In the genomic region with DNA sequence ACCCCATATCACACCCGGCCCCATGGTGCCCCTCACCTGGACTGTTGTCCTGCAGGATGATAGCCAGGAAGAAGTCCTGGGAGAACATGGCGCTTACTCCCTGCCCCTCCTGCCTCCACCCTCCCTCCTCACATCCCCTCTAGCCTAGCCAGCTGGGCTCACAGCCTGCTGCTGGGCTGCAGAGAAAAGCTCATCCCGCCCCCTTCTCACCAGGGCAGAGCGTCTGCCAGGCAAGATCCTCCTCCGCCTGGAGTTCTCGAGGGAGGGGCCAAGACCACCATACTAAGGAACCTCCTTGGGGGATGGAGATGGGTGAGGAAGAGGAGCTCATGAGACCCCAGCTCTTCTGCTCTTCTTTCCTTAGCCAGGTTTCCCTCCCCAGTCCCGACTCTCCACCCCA, we compare ENCODE assay signal across 8 mouse cellular contexts. TPM values are rescaled to one million over a fixed set of nuclear protein-coding genes. Genes with fewer than 3 reads are reported as not detected.
DNase-seq lines count a peak whose midpoint lies in the region; ATAC-seq lines count a peak whose summit lies in the region.

No protein-coding gene starts in this region.

- no peak for DNase-seq in heart, postnatal 10 days
- DNase-seq in cerebellum, postnatal 4 days (ENCODE audit: low spot score in 2 of 2): peak; percentile 43 to 67
- peak; percentile 62 for DNase-seq in retina, embryonic 14.5 days (ENCODE audit: low spot score)
- DNase-seq in spleen, adult 18-20 months: no peak
- DNase-seq in spleen, postnatal 10 days (ENCODE audit: low spot score in 2 of 2): no peak

- 24% methylated on average over 7 of the region's 7 CpGs for WGBS in heart, embryonic 11.5 days (ENCODE audit: insufficient replicate concordance)
- WGBS in intestine, embryonic 15.5 days: 30% methylated on average over 7 of the region's 7 CpGs

- no peak overlapping the region for H3K4me2 ChIP-seq in heart, embryonic 11.5 days
- no peak overlapping the region for H3K4me2 ChIP-seq in intestine, embryonic 15.5 days (replicated peaks)

- H3K27me3 ChIP-seq in heart, embryonic 11.5 days (ENCODE audit: control insufficient read depth, insufficient read depth, low read length): no peaks in the 10 kb centered on the region
- H3K27me3 ChIP-seq in intestine, embryonic 15.5 days (replicated peaks): no peaks in the 10 kb centered on the region

- intact Hi-C loops in heart, postnatal 10 days (cut with DNase I): no loop called here

- no peaks in the 10 kb centered on the region for H3K9me3 ChIP-seq in heart, embryonic 11.5 days (replicated peaks; ENCODE audit: control insufficient read depth, low read length)
- no peaks in the 10 kb centered on the region for H3K9me3 ChIP-seq in intestine, embryonic 15.5 days

- H3K4me1 ChIP-seq in heart, embryonic 11.5 days (ENCODE audit: control insufficient read depth, insufficient read depth, low read length): peaks cover 28% of the 10 kb centered on the region
- peaks cover 7% of the 10 kb centered on the region for H3K4me1 ChIP-seq in intestine, embryonic 15.5 days (replicated peaks)

- no peak overlapping the region; the same call in 1 of the 2 replicates for H3K9ac ChIP-seq in heart, embryonic 11.5 days (ENCODE audit: low read depth, low read length)
- no peak overlapping the region for H3K9ac ChIP-seq in intestine, embryonic 15.5 days

- no peak overlapping the region for H3K4me3 ChIP-seq in heart, embryonic 11.5 days (ENCODE audit: low read depth, low read length)
- H3K4me3 ChIP-seq in intestine, embryonic 15.5 days (replicated peaks): no peak overlapping the region

- 0 out of 2 replicates have a peak, but pooled peaks have one; percentile 4 for ATAC-seq in heart, embryonic 11.5 days (replicated peaks; ENCODE audit: insufficient number of reproducible peaks, low FRiP score, low TSS enrichment)
- peak; percentile 51 for ATAC-seq in intestine, embryonic 15.5 days
- no peak for ATAC-seq in inflammation-experienced regulatory T-cells, adult 6 months

- peaks cover 9% of the 10 kb centered on the region for H3K36me3 ChIP-seq in heart, embryonic 11.5 days (ENCODE audit: control insufficient read depth, insufficient read depth, low read length)
- H3K36me3 ChIP-seq in intestine, embryonic 15.5 days: peaks cover 7% of the 10 kb centered on the region; the same call in 1 of the 2 replicates

- H3K27ac ChIP-seq in heart, embryonic 11.5 days (ENCODE audit: low read depth, low read length): no peak overlapping the region
- no peak overlapping the region for H3K27ac ChIP-seq in intestine, embryonic 15.5 days

RNA-seq across cellular contexts. Expression of gene Apbb1, which starts 12.9 kb away (rescaled TPM):
- 43.5 and 49.7 TPM in 2 replicates for polyA plus RNA-seq in heart, embryonic 11.5 days (2014; fragmentation: Nextera tagmentation; extraction: Ambion mirVana)
- 10 to 100 TPM; 67.0 to 76.3 TPM for total RNA-seq in heart, postnatal 10 days (2021)
- 36.6 and 37.8 TPM in 2 replicates for polyA plus RNA-seq in intestine, embryonic 15.5 days (2015; fragmentation: Nextera tagmentation; extraction: Ambion mirVana)
- polyA plus RNA-seq in inflammation-experienced regulatory T-cells, adult 6 months (2017; shearing (Covaris generic)): 10 to 100 TPM in 1 of 3 experiments, 1 to 10 TPM in 2; 2.9 to 10.5 (median 3.8) TPM

RNA-seq across cellular contexts. Expression of gene Smpd1, which starts 14.4 kb away (rescaled TPM):
- 53.8 and 62.2 TPM in 2 replicates for polyA plus RNA-seq in heart, embryonic 11.5 days (2014; fragmentation: Nextera tagmentation; extraction: Ambion mirVana)
- total RNA-seq in heart, postnatal 10 days (2021): 100 to 1,000 TPM; 120 to 137 TPM
- 29.0 and 29.4 TPM in 2 replicates for polyA plus RNA-seq in intestine, embryonic 15.5 days (2015; fragmentation: Nextera tagmentation; extraction: Ambion mirVana)
- polyA plus RNA-seq in inflammation-experienced regulatory T-cells, adult 6 months (2017; shearing (Covaris generic)): 10 to 100 TPM; 15.4 to 23.7 (median 22.3) TPM

RNA-seq across cellular contexts. Expression of gene Hpx, which starts 31.4 kb away (rescaled TPM):
- 0.76 and 1.4 TPM in 2 replicates for polyA plus RNA-seq in heart, embryonic 11.5 days (2014; fragmentation: Nextera tagmentation; extraction: Ambion mirVana)
- total RNA-seq in heart, postnatal 10 days (2021): under 1 TPM; 0.17 to 0.34 TPM
- 3.8 and 4.8 TPM in 2 replicates for polyA plus RNA-seq in intestine, embryonic 15.5 days (2015; fragmentation: Nextera tagmentation; extraction: Ambion mirVana)
- polyA plus RNA-seq in inflammation-experienced regulatory T-cells, adult 6 months (2017; shearing (Covaris generic)): not detected

Comparison
In these comparisons a context has a peak if more than half of its experiments do, and no peak if none do; other contexts are left out.
1. DNase-seq: peak in cerebellum, postnatal 4 days (2 of 2) and retina, embryonic 14.5 days (single experiment); none in heart, postnatal 10 days (0 of 2), spleen, adult 18-20 months (0 of 2) and spleen, postnatal 10 days (0 of 2).